Mouse (Mus musculus): ENCODE measurements around the gene Npc2. TPM values are rescaled to one million over a fixed set of nuclear protein-coding genes. Genes with fewer than 3 reads are reported as not detected.

The Npc2 gene
- total RNA-seq, 2 experiments from 2014 or later: 25.9 to 28.2 TPM

- no peak for TF ChIP-seq CTCF (conservative IDR thresholded peaks at IDR 0.05)
- no peak overlapping the region for H3K27ac ChIP-seq
- no peak for DNase-seq (ENCODE audit: low spot score in 2 of 2)
- H3K4me3 ChIP-seq: no peak overlapping the region
Observed at GRCm38 (mm10) chr12:84750661-84751060, 22.3 kb downstream of the Npc2 start.

DNA sequence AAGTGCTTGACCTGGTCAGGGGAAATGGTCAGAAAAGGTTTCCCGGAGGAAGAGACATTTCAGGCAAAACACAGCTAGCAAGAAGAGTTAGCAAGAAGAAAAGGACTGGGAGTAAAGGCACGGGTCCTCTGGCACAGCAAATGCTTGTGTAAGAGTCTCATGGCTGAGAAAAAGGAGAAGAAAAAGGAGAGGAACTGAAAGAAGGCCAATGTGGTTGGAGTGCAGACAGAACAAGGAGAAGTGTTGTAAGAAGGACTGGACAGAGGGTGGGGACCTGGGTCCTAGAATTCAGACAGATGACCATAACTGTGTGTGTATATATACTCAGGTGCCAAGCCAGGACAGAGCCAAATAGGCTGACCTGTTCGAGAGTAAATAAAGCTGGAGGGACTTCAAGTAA lies 24.8 kb downstream of the Npc2 start:
- Histone ChIP-seq H3K4me3 (no peak overlapping the region), H3K27ac (peak overlapping the region; percentile 14; the same call in 1 of the 2 replicates)
- TF ChIP-seq CTCF (conservative IDR thresholded peaks at IDR 0.05): no peak
- no peak for DNase-seq (ENCODE audit: low spot score in 2 of 2)

GRCm38 (mm10) chr12:84745700-84746099 lies 27.3 kb downstream of the Npc2 start:
- H3K4me3 ChIP-seq: no peak overlapping the region
- no peak for DNase-seq (ENCODE audit: low spot score in 2 of 2)
- no peak overlapping the region for H3K27ac ChIP-seq
- TF ChIP-seq CTCF (conservative IDR thresholded peaks at IDR 0.05): no peak

DNA sequence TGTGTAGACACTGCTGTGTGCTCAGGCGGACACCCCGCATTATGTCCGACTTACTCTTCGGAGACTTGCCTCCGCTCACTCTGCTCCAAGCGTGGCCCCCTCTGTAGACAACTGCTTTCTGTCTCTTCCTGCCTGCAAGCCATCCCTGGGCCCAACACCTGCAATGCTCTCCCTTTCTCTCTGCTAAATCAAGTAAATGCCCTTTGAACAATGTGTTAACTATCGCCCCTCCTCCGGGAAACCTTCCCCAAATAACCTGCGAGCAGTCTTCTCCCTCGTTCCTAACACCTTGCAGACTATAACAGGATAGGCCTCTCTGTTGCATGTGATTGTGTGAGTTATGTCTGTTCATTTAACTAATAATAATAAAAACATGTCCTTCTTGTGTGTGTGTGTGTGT lies 29.5 kb downstream of the Npc2 start:
- Histone ChIP-seq H3K27ac (no peak overlapping the region), H3K4me3 (no peak overlapping the region)
- no peak for DNase-seq (ENCODE audit: low spot score in 2 of 2)
- TF ChIP-seq CTCF (conservative IDR thresholded peaks at IDR 0.05): no peak

GRCm38 (mm10) chr12:84733366-84733765 lies 39.6 kb downstream of the Npc2 start:
- no peak for DNase-seq (ENCODE audit: low spot score in 2 of 2)
- no peak overlapping the region for H3K27ac ChIP-seq
- H3K4me3 ChIP-seq: no peak overlapping the region
- TF ChIP-seq CTCF (conservative IDR thresholded peaks at IDR 0.05): no peak

GRCm38 (mm10) chr12:84728421-84728820 lies 44.5 kb downstream of the Npc2 start:
- no peak for DNase-seq (ENCODE audit: low spot score in 2 of 2)
- Histone ChIP-seq H3K27ac (no peak overlapping the region), H3K4me3 (no peak overlapping the region)
- TF ChIP-seq CTCF (conservative IDR thresholded peaks at IDR 0.05): no peak

- H3K27ac ChIP-seq: no peak overlapping the region
- DNase-seq (ENCODE audit: low spot score in 2 of 2): no peak
- no peak for TF ChIP-seq CTCF (conservative IDR thresholded peaks at IDR 0.05)
- H3K4me3 ChIP-seq: no peak overlapping the region
Observed at GRCm38 (mm10) chr12:84727434-84727833, 45.5 kb downstream of the Npc2 start.

- no peak for TF ChIP-seq CTCF (conservative IDR thresholded peaks at IDR 0.05)
- DNase-seq (ENCODE audit: low spot score in 2 of 2): no peak
- Histone ChIP-seq H3K4me3 (no peak overlapping the region), H3K27ac (no peak overlapping the region)
Observed at GRCm38 (mm10) chr12:84726986-84727385, 46.0 kb downstream of the Npc2 start.

DNA sequence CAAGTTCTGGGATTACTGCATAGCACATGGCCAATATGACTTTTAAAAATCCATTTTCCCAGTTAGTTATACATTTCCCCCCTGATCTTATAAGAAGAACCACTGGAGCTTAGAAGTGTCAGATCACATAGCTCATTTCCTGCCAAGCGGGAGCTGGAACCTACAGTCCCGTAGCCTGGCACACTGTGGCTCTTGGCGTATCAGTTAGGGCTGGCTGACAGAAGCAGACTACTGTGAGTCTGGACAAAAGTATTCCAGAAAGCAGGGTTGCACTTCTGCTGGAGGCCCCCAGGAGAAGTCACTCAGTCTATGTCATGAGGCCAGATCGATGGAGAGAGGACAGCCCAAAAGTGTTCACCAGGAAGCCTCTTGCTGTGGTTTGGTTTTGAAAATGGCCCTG lies 46.6 kb downstream of the Npc2 start:
- no peak overlapping the region for H3K4me3 ChIP-seq
- no peak for TF ChIP-seq CTCF (conservative IDR thresholded peaks at IDR 0.05)

GRCm38 (mm10) chr12:84718462-84719244 lies 54.3 kb downstream of the Npc2 start:
- Histone ChIP-seq H3K4me3 (no peak overlapping the region), H3K27ac (no peak overlapping the region)
- DNase-seq (ENCODE audit: low spot score in 2 of 2): no peak
- TF ChIP-seq CTCF (conservative IDR thresholded peaks at IDR 0.05): no peak

More for the DNA sequence above, 46.6 kb downstream of the Npc2 start:
- no peak for DNase-seq (ENCODE audit: low spot score in 2 of 2)
- no peak overlapping the region for H3K27ac ChIP-seq

- Histone ChIP-seq H3K4me3 (no peak overlapping the region), H3K27ac (no peak overlapping the region)
- no peak for DNase-seq (ENCODE audit: low spot score in 2 of 2)
- no peak for TF ChIP-seq CTCF (conservative IDR thresholded peaks at IDR 0.05)
Observed at GRCm38 (mm10) chr12:84714578-84714977, 58.4 kb downstream of the Npc2 start.

GRCm38 (mm10) chr12:84709842-84710439 lies 63.0 kb downstream of the Npc2 start:
- DNase-seq (ENCODE audit: low spot score in 2 of 2): no peak
- TF ChIP-seq CTCF (conservative IDR thresholded peaks at IDR 0.05): no peak
- Histone ChIP-seq H3K4me3 (no peak overlapping the region), H3K27ac (no peak overlapping the region)

- no peak for TF ChIP-seq CTCF (conservative IDR thresholded peaks at IDR 0.05)
- Histone ChIP-seq H3K27ac (no peak overlapping the region), H3K4me3 (no peak overlapping the region)
- DNase-seq (ENCODE audit: low spot score in 2 of 2): no peak
Observed at GRCm38 (mm10) chr12:84707804-84708203, 65.1 kb downstream of the Npc2 start.

- no peak for DNase-seq (ENCODE audit: low spot score in 2 of 2)
- no peak overlapping the region for H3K27ac ChIP-seq
- H3K4me3 ChIP-seq: no peak overlapping the region
- TF ChIP-seq CTCF (conservative IDR thresholded peaks at IDR 0.05): no peak
Observed at GRCm38 (mm10) chr12:84706886-84707285, 66.1 kb downstream of the Npc2 start.

Other genes with a start within 250 kb of the Npc2 start
- under 1 TPM; 0.27 to 0.28 TPM for gene Vsx2, start 203.4 kb downstream of the Npc2 start, total RNA-seq (2021)
- 10 to 100 TPM; 15.6 to 17.6 TPM for gene Abcd4, start 155.7 kb downstream of the Npc2 start, total RNA-seq (2021)
- not detected for gene Vrtn, start 132.1 kb downstream of the Npc2 start, total RNA-seq (2021)
- gene Syndig1l, start 74.3 kb downstream of the Npc2 start, total RNA-seq (2021): 1 to 10 TPM; 7.4 to 8.7 TPM
- 10 to 100 TPM; 51.6 to 64.3 TPM for gene Isca2, start 99 bp upstream of the Npc2 start, total RNA-seq (2021)
- under 1 TPM; 0.26 to 0.71 TPM for gene Ltbp2, start 103.4 kb upstream of the Npc2 start, total RNA-seq (2021)
- 10 to 100 TPM; 33.8 to 34.7 TPM for gene Fcf1, start 197.7 kb upstream of the Npc2 start, total RNA-seq (2021)
- 100 to 1,000 TPM; 108 to 115 TPM for gene Arel1, start 197.7 kb upstream of the Npc2 start, total RNA-seq (2021)
- 100 to 1,000 TPM; 129 to 146 TPM for gene Ylpm1, start 223.2 kb upstream of the Npc2 start, total RNA-seq (2021)

All from layer of hippocampus, adult 2 months (tissue).